Mouse (Mus musculus): ENCODE measurements around the gene Polr1a. TPM values are rescaled to one million over a fixed set of nuclear protein-coding genes. Genes with fewer than 3 reads are reported as not detected.

Gene Polr1a
- polyA plus RNA-seq, 1 experiment = 15.9 TPM

- Histone ChIP-seq H3K27ac (ENCODE audit: control insufficient read depth, insufficient read depth, low read depth, low read length) (no peak overlapping the region), H3K4me1 (ENCODE audit: control insufficient read depth, insufficient read depth, low read length) (peaks cover under 1% of the 10 kb centered on the region; the same call in 1 of the 2 replicates), H3K27me3 (ENCODE audit: control insufficient read depth, insufficient read depth, low read length) (no peaks in the 10 kb centered on the region), H3K36me3 (ENCODE audit: control insufficient read depth, insufficient read depth, low read length) (no peaks in the 10 kb centered on the region), H3K4me3 (ENCODE audit: control insufficient read depth, low read depth, low read length) (no peak overlapping the region)
- no peak for TF ChIP-seq POLR2A (IDR thresholded peaks at IDR 0.05; ENCODE audit: control insufficient read depth, low read depth, low read length)
- TF ChIP-seq CTCF (IDR thresholded peaks at IDR 0.05; ENCODE audit: control insufficient read depth, insufficient read depth, insufficient replicate concordance, low read depth, low read length) = no peak
Measured at GRCm38 (mm10) chr6:71946121-71946520, 37.3 kb downstream of the Polr1a start.

GRCm38 (mm10) chr6:71949721-71950120 lies 40.9 kb downstream of the Polr1a start:
- H3K36me3 ChIP-seq (ENCODE audit: control insufficient read depth, insufficient read depth, low read length) = peaks cover 3% of the 10 kb centered on the region
- no peak for TF ChIP-seq CTCF (IDR thresholded peaks at IDR 0.05; ENCODE audit: control insufficient read depth, insufficient read depth, insufficient replicate concordance, low read depth, low read length)
- TF ChIP-seq POLR2A (IDR thresholded peaks at IDR 0.05; ENCODE audit: control insufficient read depth, low read depth, low read length) = no peak
- H3K27ac ChIP-seq (ENCODE audit: control insufficient read depth, insufficient read depth, low read depth, low read length) = no peak overlapping the region
- peaks cover 2% of the 10 kb centered on the region; the same call in 1 of the 2 replicates for H3K4me1 ChIP-seq (ENCODE audit: control insufficient read depth, insufficient read depth, low read length)
- H3K4me3 ChIP-seq (ENCODE audit: control insufficient read depth, low read depth, low read length) = no peak overlapping the region
- no peaks in the 10 kb centered on the region for H3K27me3 ChIP-seq (ENCODE audit: control insufficient read depth, insufficient read depth, low read length)

- Histone ChIP-seq H3K36me3 (ENCODE audit: control insufficient read depth, insufficient read depth, low read length) (peaks cover 3% of the 10 kb centered on the region), H3K27me3 (ENCODE audit: control insufficient read depth, insufficient read depth, low read length) (no peaks in the 10 kb centered on the region), H3K27ac (ENCODE audit: control insufficient read depth, insufficient read depth, low read depth, low read length) (no peak overlapping the region), H3K4me1 (ENCODE audit: control insufficient read depth, insufficient read depth, low read length) (peaks cover 2% of the 10 kb centered on the region; the same call in 1 of the 2 replicates), H3K4me3 (ENCODE audit: control insufficient read depth, low read depth, low read length) (no peak overlapping the region)
- TF ChIP-seq CTCF (IDR thresholded peaks at IDR 0.05; ENCODE audit: control insufficient read depth, insufficient read depth, insufficient replicate concordance, low read depth, low read length) (no peak), POLR2A (IDR thresholded peaks at IDR 0.05; ENCODE audit: control insufficient read depth, low read depth, low read length) (no peak)
Measured at GRCm38 (mm10) chr6:71950592-71950991, 41.7 kb downstream of the Polr1a start.

- H3K27ac ChIP-seq (ENCODE audit: control insufficient read depth, insufficient read depth, low read depth, low read length) = no peak overlapping the region
- TF ChIP-seq CTCF (IDR thresholded peaks at IDR 0.05; ENCODE audit: control insufficient read depth, insufficient read depth, insufficient replicate concordance, low read depth, low read length) (no peak), POLR2A (IDR thresholded peaks at IDR 0.05; ENCODE audit: control insufficient read depth, low read depth, low read length) (no peak)
- H3K4me1 ChIP-seq (ENCODE audit: control insufficient read depth, insufficient read depth, low read length) = peaks cover 2% of the 10 kb centered on the region; the same call in 1 of the 2 replicates
- H3K4me3 ChIP-seq (ENCODE audit: control insufficient read depth, low read depth, low read length) = no peak overlapping the region
- H3K27me3 ChIP-seq (ENCODE audit: control insufficient read depth, insufficient read depth, low read length) = no peaks in the 10 kb centered on the region
- H3K36me3 ChIP-seq (ENCODE audit: control insufficient read depth, insufficient read depth, low read length) = peaks cover 3% of the 10 kb centered on the region
Measured at GRCm38 (mm10) chr6:71951192-71951591, 42.3 kb downstream of the Polr1a start.

GRCm38 (mm10) chr6:71962119-71962518 lies 53.3 kb downstream of the Polr1a start:
- Histone ChIP-seq H3K27ac (ENCODE audit: control insufficient read depth, insufficient read depth, low read depth, low read length) (no peak overlapping the region), H3K4me3 (ENCODE audit: control insufficient read depth, low read depth, low read length) (peak overlapping the region; percentile 49), H3K27me3 (ENCODE audit: control insufficient read depth, insufficient read depth, low read length) (no peaks in the 10 kb centered on the region), H3K36me3 (ENCODE audit: control insufficient read depth, insufficient read depth, low read length) (peaks cover 2% of the 10 kb centered on the region; the same call in 1 of the 2 replicates), H3K4me1 (ENCODE audit: control insufficient read depth, insufficient read depth, low read length) (no peaks in the 10 kb centered on the region)
- TF ChIP-seq POLR2A (IDR thresholded peaks at IDR 0.05; ENCODE audit: control insufficient read depth, low read depth, low read length) = no peak
- no peak for TF ChIP-seq CTCF (IDR thresholded peaks at IDR 0.05; ENCODE audit: control insufficient read depth, insufficient read depth, insufficient replicate concordance, low read depth, low read length)

GRCm38 (mm10) chr6:71962706-71963105 lies 53.9 kb downstream of the Polr1a start:
- TF ChIP-seq CTCF (IDR thresholded peaks at IDR 0.05; ENCODE audit: control insufficient read depth, insufficient read depth, insufficient replicate concordance, low read depth, low read length) (no peak), POLR2A (IDR thresholded peaks at IDR 0.05; ENCODE audit: control insufficient read depth, low read depth, low read length) (no peak)
- Histone ChIP-seq H3K36me3 (ENCODE audit: control insufficient read depth, insufficient read depth, low read length) (peaks cover 2% of the 10 kb centered on the region; the same call in 1 of the 2 replicates), H3K27me3 (ENCODE audit: control insufficient read depth, insufficient read depth, low read length) (no peaks in the 10 kb centered on the region), H3K4me3 (ENCODE audit: control insufficient read depth, low read depth, low read length) (peak overlapping the region; percentile 49), H3K4me1 (ENCODE audit: control insufficient read depth, insufficient read depth, low read length) (no peaks in the 10 kb centered on the region), H3K27ac (ENCODE audit: control insufficient read depth, insufficient read depth, low read depth, low read length) (no peak overlapping the region)

GRCm38 (mm10) chr6:71963561-71963960 lies 54.7 kb downstream of the Polr1a start:
- H3K27me3 ChIP-seq (ENCODE audit: control insufficient read depth, insufficient read depth, low read length) = no peaks in the 10 kb centered on the region
- TF ChIP-seq CTCF (IDR thresholded peaks at IDR 0.05; ENCODE audit: control insufficient read depth, insufficient read depth, insufficient replicate concordance, low read depth, low read length) (no peak), POLR2A (IDR thresholded peaks at IDR 0.05; ENCODE audit: control insufficient read depth, low read depth, low read length) (peak; percentile 21; the same call in 1 of the 2 replicates)
- peaks cover 2% of the 10 kb centered on the region; the same call in 1 of the 2 replicates for H3K36me3 ChIP-seq (ENCODE audit: control insufficient read depth, insufficient read depth, low read length)

More at GRCm38 (mm10) chr6:71963561-71963960, 54.7 kb downstream of the Polr1a start:
- no peaks in the 10 kb centered on the region for H3K4me1 ChIP-seq (ENCODE audit: control insufficient read depth, insufficient read depth, low read length)
- peak overlapping the region; percentile 24; the same call in 1 of the 2 replicates for H3K27ac ChIP-seq (ENCODE audit: control insufficient read depth, insufficient read depth, low read depth, low read length)
- H3K4me3 ChIP-seq (ENCODE audit: control insufficient read depth, low read depth, low read length) = peak overlapping the region; percentile 49
